Mouse (Mus musculus) heart, embryonic 12.5 days (tissue): ENCODE measurements around the gene Gm20388. TPM values are rescaled to one million over a fixed set of nuclear protein-coding genes. Genes with fewer than 3 reads are reported as not detected.

Source experiments
- ATAC-seq: fragments of 200-750 bp; cut with Nextera tagmentation; 2 replicates; pipeline ENCODE4 v1.8.0; 2017; ENCODE audit warnings: moderate TSS enrichment, moderate library complexity; ENCODE audit not compliant: insufficient number of reproducible peaks, low FRiP score
- H3K27ac ChIP-seq: fragments of 300-500 bp; sonication (generic); 2 replicates; pipeline ENCODE4 v1.5.1; 2016; ENCODE audit warnings: mild to moderate bottlenecking, moderate library complexity; ENCODE audit not compliant: poor library complexity, severe bottlenecking
- H3K27me3 ChIP-seq: fragments of 300-500 bp; sonication (generic); replicated peaks from 2 replicates; pipeline ENCODE4 v1.6.1; 2016; ENCODE audit warnings: mild to moderate bottlenecking, moderate library complexity
- H3K36me3 ChIP-seq: fragments of 300-500 bp; sonication (generic); 2 replicates; pipeline ENCODE4 v1.6.1; 2016; ENCODE audit warnings: mild to moderate bottlenecking, moderate library complexity
- H3K4me1 ChIP-seq: fragments of 300-500 bp; sonication (generic); replicated peaks from 2 replicates; pipeline ENCODE4 v1.6.1; 2016; ENCODE audit warnings: mild to moderate bottlenecking
- H3K4me2 ChIP-seq: fragments of 300-500 bp; sonication (generic); 2 replicates; pipeline ENCODE4 v1.6.1; 2016; ENCODE audit warnings: mild to moderate bottlenecking, moderate library complexity
- H3K4me3 ChIP-seq: fragments of 300-500 bp; sonication (generic); 2 replicates; pipeline ENCODE4 v1.5.1; 2016; ENCODE audit warnings: mild to moderate bottlenecking
- H3K9ac ChIP-seq: fragments of 300-500 bp; sonication (generic); 2 replicates; pipeline ENCODE4 v1.6.1; 2016; ENCODE audit warnings: mild to moderate bottlenecking, moderate library complexity
- H3K9me3 ChIP-seq: fragments of 300-500 bp; sonication (generic); replicated peaks from 2 replicates; pipeline ENCODE4 v1.6.1; 2016; ENCODE audit warnings: mild to moderate bottlenecking, moderate library complexity
- WGBS: fragments of 180-500 bp; shearing (Covaris S2); methylation state at CpG from one replicate; pipeline ENCODE4 v1.1.7; 2016; 5-methylcytosine and 5-hydroxymethylcytosine counted together
- polyA plus RNA-seq: library from polyadenylated mRNA; unstranded; fragments of >200 nt; fragmentation: Nextera tagmentation; extraction: Ambion mirVana; gene quantifications from 2 replicates; pipeline ENCODE4 v1.2.1, GENCODE M21; 2016

Gene Gm20388
- polyA plus RNA-seq, 1 experiment from 2014 or later: not detected

DNA sequence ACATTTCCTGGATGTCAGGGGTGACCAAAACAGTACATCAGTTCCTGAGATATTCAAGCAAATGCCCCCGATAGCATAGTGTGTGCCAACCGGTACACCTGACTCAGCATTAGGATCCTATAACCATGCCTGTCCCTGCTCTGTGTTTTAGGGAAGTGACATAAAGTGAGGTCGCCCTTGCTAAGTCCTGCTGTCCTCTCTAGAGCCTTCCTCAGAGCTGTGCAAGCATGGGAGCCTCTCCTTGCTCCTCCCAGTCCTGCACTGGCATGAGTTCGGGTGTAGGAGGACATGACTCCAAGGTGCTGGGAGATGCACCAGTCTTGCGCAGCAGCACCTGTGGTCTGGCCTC, 251.7 kb downstream of the Gm20388 start:
- peaks cover 8% of the 10 kb centered on the region; the same call in 1 of the 2 replicates for H3K27me3 ChIP-seq
- H3K9ac ChIP-seq: no peak overlapping the region
- H3K27ac ChIP-seq: no peak overlapping the region
- H3K36me3 ChIP-seq: peaks cover 5% of the 10 kb centered on the region; the same call in 1 of the 2 replicates
- no peak overlapping the region for H3K4me2 ChIP-seq
- no peak overlapping the region for H3K4me3 ChIP-seq
- H3K4me1 ChIP-seq: peaks cover 9% of the 10 kb centered on the region; the same call in 1 of the 2 replicates
- no peak for ATAC-seq
- WGBS: 80% methylated on average over 5 of the region's 5 CpGs
- no peaks in the 10 kb centered on the region for H3K9me3 ChIP-seq

DNA sequence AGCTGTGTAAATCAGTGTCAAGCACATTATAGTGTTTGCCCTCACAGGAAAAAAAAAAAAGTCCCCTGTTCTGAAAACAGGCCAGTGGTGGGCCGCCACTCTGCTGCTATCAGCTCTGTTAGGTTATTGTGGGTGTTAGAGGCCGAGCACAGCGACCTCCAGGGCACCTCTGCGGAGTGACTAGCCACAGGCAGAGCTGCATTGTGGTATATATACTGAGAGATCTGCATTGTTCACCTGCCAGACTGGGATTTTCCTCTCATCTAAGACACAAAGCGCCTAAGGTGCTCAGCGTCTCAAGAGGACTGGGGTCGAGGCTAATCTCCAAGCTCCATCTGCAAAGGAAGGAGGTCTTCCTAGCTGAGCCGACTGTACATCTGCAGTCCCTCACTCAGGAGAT, 252.7 kb downstream of the Gm20388 start:
- H3K4me2 ChIP-seq: no peak overlapping the region
- no peak for ATAC-seq
- no peak overlapping the region for H3K9ac ChIP-seq
- H3K36me3 ChIP-seq: peaks cover 5% of the 10 kb centered on the region; the same call in 1 of the 2 replicates
- H3K4me3 ChIP-seq: no peak overlapping the region
- peaks cover 18% of the 10 kb centered on the region for H3K27me3 ChIP-seq
- no peak overlapping the region for H3K27ac ChIP-seq
- H3K4me1 ChIP-seq: peaks cover 9% of the 10 kb centered on the region
- no peaks in the 10 kb centered on the region for H3K9me3 ChIP-seq
- 51% methylated on average over 8 of the region's 8 CpGs for WGBS

DNA sequence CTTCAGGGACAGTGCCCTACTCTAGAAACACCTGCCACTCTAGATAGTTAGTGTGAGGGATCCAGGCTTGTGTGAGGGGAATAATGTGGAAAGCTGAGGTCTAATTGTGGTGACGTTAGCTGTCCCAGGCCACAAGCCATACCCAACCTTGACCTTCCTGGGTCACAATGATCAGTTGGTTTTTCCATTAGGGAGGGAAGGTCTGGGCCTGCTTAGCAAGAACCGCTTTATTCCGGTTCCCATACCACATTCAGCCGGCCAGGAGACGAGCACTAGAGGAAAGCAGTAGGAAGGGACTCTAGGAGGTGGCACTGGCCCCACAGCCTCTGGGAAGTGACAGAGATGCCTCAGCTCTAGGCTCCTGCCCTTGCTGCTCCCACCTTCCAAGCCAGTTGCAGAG, 253.4 kb downstream of the Gm20388 start:
- Histone ChIP-seq H3K27me3 (peaks cover 25% of the 10 kb centered on the region), H3K4me1 (peaks cover 11% of the 10 kb centered on the region), H3K36me3 (peaks cover 5% of the 10 kb centered on the region; the same call in 1 of the 2 replicates), H3K9me3 (no peaks in the 10 kb centered on the region), H3K4me2 (no peak overlapping the region), H3K27ac (no peak overlapping the region), H3K9ac (no peak overlapping the region), H3K4me3 (no peak overlapping the region)
- ATAC-seq: no peak
- 72% methylated on average over 5 of the region's 5 CpGs for WGBS

DNA sequence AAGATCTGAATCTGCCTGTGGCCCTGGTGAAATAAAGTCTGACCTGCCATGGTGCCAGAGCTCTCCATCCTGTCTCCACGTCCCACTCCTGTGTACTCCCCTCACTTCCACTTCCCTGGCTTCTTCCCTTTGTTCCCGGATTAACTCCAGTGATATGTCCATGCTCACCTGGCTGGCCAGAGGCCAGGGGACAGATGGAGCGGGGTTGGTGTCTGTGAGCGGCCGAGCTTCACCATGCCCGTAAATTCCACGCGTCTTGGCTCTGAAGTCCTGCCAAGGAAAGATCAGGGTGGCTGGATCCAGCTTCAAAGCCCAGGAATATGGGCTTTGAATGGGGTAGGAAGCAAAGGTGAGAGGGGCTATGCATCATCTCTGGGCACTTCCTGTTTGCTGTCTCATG, 256.5 kb downstream of the Gm20388 start:
- no peak overlapping the region for H3K9ac ChIP-seq
- no peak for ATAC-seq
- no peak overlapping the region for H3K27ac ChIP-seq
- no peak overlapping the region for H3K4me2 ChIP-seq
- peaks cover 11% of the 10 kb centered on the region for H3K4me1 ChIP-seq
- H3K4me3 ChIP-seq: no peak overlapping the region
- 88% methylated on average over 8 of the region's 8 CpGs for WGBS
- H3K27me3 ChIP-seq: peaks cover 38% of the 10 kb centered on the region
- 0 out of 2 replicates have a peak, but pooled peaks cover under 1% of the 10 kb centered on the region for H3K36me3 ChIP-seq
- H3K9me3 ChIP-seq: no peaks in the 10 kb centered on the region

DNA sequence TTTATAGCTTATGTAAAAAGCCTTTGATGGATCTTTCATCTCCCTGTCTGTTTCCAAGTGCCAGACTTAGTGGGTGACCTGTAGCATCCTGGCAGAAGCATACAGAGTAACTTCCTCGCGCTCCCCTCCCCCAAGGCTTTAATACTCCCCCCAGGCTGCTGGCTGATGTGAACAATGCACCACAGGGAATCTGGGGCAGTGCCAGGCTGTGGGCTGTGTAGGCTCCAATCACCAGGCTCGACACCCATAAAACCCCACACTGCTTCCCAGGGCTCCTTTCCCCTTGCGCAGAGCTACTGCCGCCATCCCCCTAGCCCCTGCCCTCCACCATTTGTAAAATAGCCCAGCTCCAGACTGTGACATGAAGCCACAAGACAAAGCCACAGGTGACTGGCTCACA, 257.2 kb downstream of the Gm20388 start:
- no peak overlapping the region for H3K9ac ChIP-seq
- 46% methylated on average over 5 of the region's 5 CpGs for WGBS
- H3K27me3 ChIP-seq: peaks cover 39% of the 10 kb centered on the region
- H3K4me3 ChIP-seq: no peak overlapping the region
- H3K4me1 ChIP-seq: peaks cover 7% of the 10 kb centered on the region
- H3K27ac ChIP-seq: no peak overlapping the region
- no peak overlapping the region for H3K4me2 ChIP-seq
- ATAC-seq: no peak
- H3K9me3 ChIP-seq: no peaks in the 10 kb centered on the region
- H3K36me3 ChIP-seq: no peaks in the 10 kb centered on the region

DNA sequence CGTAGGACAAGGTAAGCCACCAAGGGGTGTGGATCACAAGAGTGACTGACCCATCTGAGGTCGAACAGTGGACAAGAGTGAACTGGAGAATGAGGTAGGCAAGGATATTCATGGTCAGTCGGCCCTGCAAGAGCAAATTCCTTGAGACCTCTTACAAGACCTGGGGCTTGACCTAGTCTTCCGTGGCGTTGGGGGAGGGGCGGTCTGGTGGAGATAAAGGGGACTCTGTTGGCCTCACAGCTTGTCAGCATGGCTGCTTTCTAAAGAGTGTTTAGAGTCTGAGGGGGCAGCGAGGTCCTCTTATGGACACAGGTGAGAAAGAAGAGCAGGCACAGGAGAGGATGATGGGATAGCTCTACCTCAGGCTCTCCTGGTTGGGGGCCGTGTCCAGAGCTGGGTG, 258.5 kb downstream of the Gm20388 start:
- Histone ChIP-seq H3K9ac (no peak overlapping the region), H3K4me2 (no peak overlapping the region), H3K4me1 (peaks cover 7% of the 10 kb centered on the region), H3K36me3 (no peaks in the 10 kb centered on the region), H3K9me3 (no peaks in the 10 kb centered on the region), H3K4me3 (no peak overlapping the region), H3K27ac (no peak overlapping the region), H3K27me3 (peaks cover 48% of the 10 kb centered on the region)
- no peak for ATAC-seq
- 51% methylated on average over 8 of the region's 8 CpGs for WGBS

DNA sequence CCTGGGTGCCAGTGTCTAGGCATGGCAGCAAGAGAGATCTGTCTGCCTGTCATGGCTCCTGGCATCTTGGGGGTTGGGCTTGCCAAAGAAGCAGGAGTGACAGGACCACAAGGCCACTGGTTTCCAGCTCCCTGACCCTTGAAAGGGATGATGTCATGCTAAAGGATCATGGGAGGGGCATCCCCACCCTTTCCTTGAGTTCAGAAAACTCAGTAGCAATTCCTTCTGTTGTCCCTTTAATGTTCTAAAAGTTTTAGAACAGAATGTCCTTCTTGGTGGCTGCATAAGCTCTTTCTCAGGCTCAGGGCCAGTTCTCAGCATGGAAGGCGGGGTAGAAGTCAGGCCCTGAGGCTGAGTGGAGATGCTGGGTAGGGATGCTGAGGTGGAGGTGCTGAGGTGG, 262.6 kb downstream of the Gm20388 start:
- no peaks in the 10 kb centered on the region for H3K36me3 ChIP-seq
- H3K27ac ChIP-seq: no peak overlapping the region
- H3K4me2 ChIP-seq: no peak overlapping the region
- no peaks in the 10 kb centered on the region for H3K9me3 ChIP-seq
- H3K4me1 ChIP-seq: peaks cover 28% of the 10 kb centered on the region
- ATAC-seq: no peak
- peaks cover 60% of the 10 kb centered on the region for H3K27me3 ChIP-seq
- WGBS: 82% methylated on average over 1 of the region's 1 CpGs
- no peak overlapping the region for H3K9ac ChIP-seq
- H3K4me3 ChIP-seq: no peak overlapping the region

DNA sequence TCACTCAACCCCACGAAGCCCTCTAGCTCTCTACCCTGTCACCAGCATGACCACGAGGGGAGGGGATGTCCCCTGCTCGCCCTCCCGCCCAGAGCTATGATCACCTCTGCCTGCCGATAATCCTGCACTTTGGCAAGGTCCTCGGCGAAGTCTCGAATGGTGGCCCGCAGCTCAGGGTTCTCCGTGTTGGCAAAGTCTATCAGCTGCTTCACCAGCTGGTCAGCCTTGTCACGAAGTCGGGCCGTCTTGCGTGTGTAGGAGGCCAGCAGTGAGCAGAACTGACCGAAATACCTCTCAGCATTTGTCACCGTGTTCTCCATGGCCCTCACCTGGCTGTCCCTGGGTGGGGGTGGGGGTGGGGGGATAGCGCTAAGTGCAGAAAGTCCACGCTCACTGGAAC, 264.0 kb downstream of the Gm20388 start:
- Histone ChIP-seq H3K9ac (no peak overlapping the region), H3K4me3 (no peak overlapping the region), H3K4me1 (peaks cover 27% of the 10 kb centered on the region), H3K36me3 (no peaks in the 10 kb centered on the region), H3K4me2 (no peak overlapping the region), H3K27me3 (peaks cover 54% of the 10 kb centered on the region), H3K9me3 (no peaks in the 10 kb centered on the region), H3K27ac (no peak overlapping the region)
- 48% methylated on average over 18 of the region's 18 CpGs for WGBS
- ATAC-seq: no peak

DNA sequence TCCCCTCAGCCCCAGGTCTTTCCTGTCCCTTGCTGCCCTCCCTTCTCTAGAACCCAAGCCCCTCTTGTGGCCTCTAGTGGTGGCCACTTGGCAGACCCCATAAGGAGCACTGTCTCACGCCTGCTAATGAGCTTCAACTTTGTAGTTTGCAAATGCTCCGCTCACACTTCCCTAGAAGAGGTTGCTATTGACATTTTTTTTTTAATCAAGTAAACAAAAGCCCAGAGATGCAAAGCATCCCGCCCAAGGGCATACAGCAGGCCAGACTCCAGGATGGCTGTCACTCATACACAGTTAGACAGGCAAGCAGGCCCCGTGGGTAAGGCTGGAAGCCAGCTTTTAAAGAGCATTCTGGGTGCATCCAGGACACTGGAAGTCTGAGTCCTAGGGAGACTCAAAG, 266.0 kb downstream of the Gm20388 start:
- H3K4me2 ChIP-seq: 0 out of 2 replicates have a peak overlapping the region, but pooled peaks have one; percentile 57
- no peak overlapping the region for H3K9ac ChIP-seq
- H3K9me3 ChIP-seq: no peaks in the 10 kb centered on the region
- H3K27ac ChIP-seq: no peak overlapping the region
- ATAC-seq: no peak
- 33% methylated on average over 4 of the region's 4 CpGs for WGBS
- H3K27me3 ChIP-seq: peaks cover 47% of the 10 kb centered on the region
- no peak overlapping the region for H3K4me3 ChIP-seq
- H3K4me1 ChIP-seq: peaks cover 27% of the 10 kb centered on the region
- no peaks in the 10 kb centered on the region for H3K36me3 ChIP-seq

DNA sequence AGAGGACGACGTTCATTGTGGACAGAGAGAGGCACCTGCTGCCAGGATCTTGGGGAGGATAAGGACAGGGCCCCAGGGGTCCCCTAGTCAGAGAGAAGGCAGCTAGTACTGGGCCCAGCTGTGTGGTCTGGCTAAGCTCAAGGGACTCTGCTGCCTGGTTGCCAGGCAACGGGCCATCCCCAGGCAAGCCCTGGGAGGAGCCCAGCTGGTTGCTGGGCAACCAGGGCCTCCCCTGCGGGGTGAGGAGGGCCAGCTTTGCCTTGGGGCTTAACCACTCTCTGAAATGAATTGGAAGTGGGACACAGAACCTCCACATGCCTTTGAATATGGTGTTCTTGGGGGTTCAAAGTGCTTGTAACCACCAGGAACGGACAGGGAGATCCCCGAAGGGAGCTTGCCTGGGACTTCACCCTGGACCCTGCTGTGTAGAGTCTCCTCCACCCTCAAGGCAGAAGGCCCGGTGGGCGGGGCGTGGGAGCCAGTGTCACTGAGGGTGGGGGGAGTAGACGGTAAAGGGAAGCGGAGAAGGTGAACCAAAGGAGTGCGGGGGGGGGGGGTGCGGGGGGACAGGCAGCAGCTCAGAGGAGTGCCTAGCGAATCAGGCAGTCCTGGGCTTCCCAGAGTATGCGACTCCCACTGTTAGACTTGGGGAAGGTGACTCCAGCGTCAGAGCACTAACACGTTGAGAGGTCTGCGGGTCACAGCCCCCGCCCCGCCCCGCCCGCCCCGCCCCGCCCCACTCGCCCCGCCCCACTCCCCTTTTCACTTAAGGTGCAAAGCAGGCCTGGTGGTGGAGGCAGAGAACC, 266.9 kb downstream of the Gm20388 start, which contains the start of gene Fam92b:
TSS of gene Fam92b (minus strand) at position 149 of the 806 bp plus-strand sequence.
- Histone ChIP-seq H3K4me2 (peak within 1 kb of the TSS; percentile 57), H3K9me3 (no peaks in the 10 kb centered on the region), H3K36me3 (no peaks in the 10 kb centered on the region), H3K27me3 (peaks cover 41% of the 10 kb centered on the region), H3K27ac (no peak within 1 kb of the TSS), H3K4me1 (peaks cover 27% of the 10 kb centered on the region), H3K4me3 (peak within 1 kb of the TSS; percentile 5; the same call in 1 of the 2 replicates), H3K9ac (peak within 1 kb of the TSS; percentile 11; the same call in 1 of the 2 replicates)
- ATAC-seq: peak; percentile 76
- WGBS: under 1% methylated on average over 23 of the region's 26 CpGs

DNA sequence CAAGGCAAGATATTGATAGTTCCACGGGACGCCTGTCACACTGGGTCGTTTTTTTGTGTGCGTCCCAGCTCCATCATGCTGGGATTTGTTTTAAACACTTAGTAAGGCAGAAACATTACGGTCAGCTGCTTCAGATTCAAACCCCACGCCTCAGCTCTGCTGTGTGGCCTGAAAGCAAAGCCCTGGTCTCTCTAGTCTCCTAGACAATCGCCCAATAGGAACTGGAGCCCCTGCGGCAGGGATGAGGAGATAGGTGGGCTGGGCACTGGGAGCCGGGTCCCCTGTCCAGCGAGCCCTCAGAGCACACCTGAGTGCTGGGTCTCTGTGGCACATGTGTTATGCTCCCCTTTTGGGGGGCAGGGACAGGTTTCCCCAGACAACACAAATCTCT, 267.5 kb downstream of the Gm20388 start:
- ATAC-seq: no peak
- no peaks in the 10 kb centered on the region for H3K9me3 ChIP-seq
- WGBS: 13% methylated on average over 10 of the region's 10 CpGs
- no peaks in the 10 kb centered on the region for H3K36me3 ChIP-seq
- H3K27me3 ChIP-seq: peaks cover 37% of the 10 kb centered on the region
- 0 out of 2 replicates have a peak overlapping the region, but pooled peaks have one; percentile 11 for H3K9ac ChIP-seq
- H3K4me2 ChIP-seq: peak overlapping the region; percentile 57
- no peak overlapping the region for H3K27ac ChIP-seq
- H3K4me3 ChIP-seq: no peak overlapping the region
- H3K4me1 ChIP-seq: peaks cover 27% of the 10 kb centered on the region
